Mouse (Mus musculus): ENCODE data around the gene Csnk1e. TPM values are rescaled to one million over a fixed set of nuclear protein-coding genes. Genes with fewer than 3 reads are reported as not detected.

Gene Csnk1e
- polyA plus RNA-seq, 1 experiment from 2014 or later, result 53.9 TPM

GRCm38 (mm10) chr15:79429994-79430393 is 25.4 kb downstream of the Csnk1e start:
- Histone ChIP-seq H3K4me2 (ENCODE audit: low read length) (no peak overlapping the region), H3K4me1 (replicated peaks; ENCODE audit: insufficient read depth, low read length) (peaks cover 6% of the 10 kb centered on the region), H3K36me3 (ENCODE audit: insufficient read depth, low read length) (peaks cover 47% of the 10 kb centered on the region), H3K27ac (no peak overlapping the region), H3K9me3 (replicated peaks; ENCODE audit: low read length) (no peaks in the 10 kb centered on the region), H3K4me3 (replicated peaks; ENCODE audit: low read depth, low read length) (no peak overlapping the region), H3K27me3 (ENCODE audit: insufficient read depth, low read length) (no peaks in the 10 kb centered on the region), H3K9ac (ENCODE audit: low read depth, low read length) (no peak overlapping the region)
- WGBS, result 55% methylated on average over 7 of the region's 9 CpGs
- DNase-seq (ENCODE audit: low spot score), result no peak
- ATAC-seq (replicated peaks; ENCODE audit: low FRiP score, low read depth), result no peak
- TF ChIP-seq CTCF (IDR thresholded peaks at IDR 0.05; ENCODE audit: low read depth), result no peak

- WGBS, result 69% methylated on average over 12 of the region's 12 CpGs
- Histone ChIP-seq H3K27ac (no peak overlapping the region), H3K9me3 (replicated peaks; ENCODE audit: low read length) (no peaks in the 10 kb centered on the region), H3K36me3 (ENCODE audit: insufficient read depth, low read length) (peaks cover 49% of the 10 kb centered on the region), H3K4me3 (replicated peaks; ENCODE audit: low read depth, low read length) (no peak overlapping the region), H3K4me2 (ENCODE audit: low read length) (no peak overlapping the region), H3K27me3 (ENCODE audit: insufficient read depth, low read length) (no peaks in the 10 kb centered on the region), H3K9ac (ENCODE audit: low read depth, low read length) (no peak overlapping the region), H3K4me1 (replicated peaks; ENCODE audit: insufficient read depth, low read length) (peaks cover 4% of the 10 kb centered on the region; the same call in 1 of the 2 replicates)
- ATAC-seq (replicated peaks; ENCODE audit: low FRiP score, low read depth) (no peak), DNase-seq (ENCODE audit: low spot score) (no peak)
- no peak for TF ChIP-seq CTCF (IDR thresholded peaks at IDR 0.05; ENCODE audit: low read depth)
Observed at GRCm38 (mm10) chr15:79429527-79429926, 25.8 kb downstream of the Csnk1e start.

GRCm38 (mm10) chr15:79428616-79429015 is 26.8 kb downstream of the Csnk1e start:
- peaks cover 4% of the 10 kb centered on the region; the same call in 1 of the 2 replicates for H3K4me1 ChIP-seq (replicated peaks; ENCODE audit: insufficient read depth, low read length)
- no peak for TF ChIP-seq CTCF (IDR thresholded peaks at IDR 0.05; ENCODE audit: low read depth)
- no peaks in the 10 kb centered on the region for H3K27me3 ChIP-seq (ENCODE audit: insufficient read depth, low read length)
- 76% methylated on average over 4 of the region's 4 CpGs for WGBS
- ATAC-seq (replicated peaks; ENCODE audit: low FRiP score, low read depth) (no peak), DNase-seq (ENCODE audit: low spot score) (no peak)
- H3K9ac ChIP-seq (ENCODE audit: low read depth, low read length), result no peak overlapping the region
- peaks cover 52% of the 10 kb centered on the region for H3K36me3 ChIP-seq (ENCODE audit: insufficient read depth, low read length)
- H3K4me3 ChIP-seq (replicated peaks; ENCODE audit: low read depth, low read length), result no peak overlapping the region
- no peak overlapping the region for H3K4me2 ChIP-seq (ENCODE audit: low read length)
- H3K9me3 ChIP-seq (replicated peaks; ENCODE audit: low read length), result no peaks in the 10 kb centered on the region
- H3K27ac ChIP-seq, result no peak overlapping the region

GRCm38 (mm10) chr15:79427516-79427915 is 27.9 kb downstream of the Csnk1e start:
- Histone ChIP-seq H3K27me3 (ENCODE audit: insufficient read depth, low read length) (no peaks in the 10 kb centered on the region), H3K27ac (no peak overlapping the region), H3K4me3 (replicated peaks; ENCODE audit: low read depth, low read length) (no peak overlapping the region), H3K36me3 (ENCODE audit: insufficient read depth, low read length) (peaks cover 62% of the 10 kb centered on the region), H3K4me1 (replicated peaks; ENCODE audit: insufficient read depth, low read length) (peaks cover under 1% of the 10 kb centered on the region; the same call in 1 of the 2 replicates), H3K4me2 (ENCODE audit: low read length) (no peak overlapping the region), H3K9me3 (replicated peaks; ENCODE audit: low read length) (no peaks in the 10 kb centered on the region), H3K9ac (ENCODE audit: low read depth, low read length) (no peak overlapping the region)
- no peak for ATAC-seq (replicated peaks; ENCODE audit: low FRiP score, low read depth)
- no peak for TF ChIP-seq CTCF (IDR thresholded peaks at IDR 0.05; ENCODE audit: low read depth)
- no peak for DNase-seq (ENCODE audit: low spot score)
- 81% methylated on average over 6 of the region's 6 CpGs for WGBS

GRCm38 (mm10) chr15:79425516-79425915 is 29.9 kb downstream of the Csnk1e start:
- Histone ChIP-seq H3K27ac (no peak overlapping the region), H3K4me3 (replicated peaks; ENCODE audit: low read depth, low read length) (no peak overlapping the region), H3K36me3 (ENCODE audit: insufficient read depth, low read length) (peaks cover 73% of the 10 kb centered on the region), H3K4me2 (ENCODE audit: low read length) (no peak overlapping the region), H3K27me3 (ENCODE audit: insufficient read depth, low read length) (no peaks in the 10 kb centered on the region), H3K9ac (ENCODE audit: low read depth, low read length) (no peak overlapping the region), H3K9me3 (replicated peaks; ENCODE audit: low read length) (no peaks in the 10 kb centered on the region), H3K4me1 (replicated peaks; ENCODE audit: insufficient read depth, low read length) (no peaks in the 10 kb centered on the region)
- DNase-seq (ENCODE audit: low spot score) (no peak), ATAC-seq (replicated peaks; ENCODE audit: low FRiP score, low read depth) (peak; percentile 34; the same call in 1 of the 2 replicates)
- WGBS, result 68% methylated on average over 11 of the region's 11 CpGs
- no peak for TF ChIP-seq CTCF (IDR thresholded peaks at IDR 0.05; ENCODE audit: low read depth)

- ATAC-seq (replicated peaks; ENCODE audit: low FRiP score, low read depth), result 0 out of 2 replicates have a peak, but pooled peaks have one; percentile 40
- H3K4me1 ChIP-seq (replicated peaks; ENCODE audit: insufficient read depth, low read length), result no peaks in the 10 kb centered on the region
Observed at GRCm38 (mm10) chr15:79424602-79425001, 30.8 kb downstream of the Csnk1e start.

GRCm38 (mm10) chr15:79422715-79423243 is 32.6 kb downstream of the Csnk1e start:
- Histone ChIP-seq H3K36me3 (ENCODE audit: insufficient read depth, low read length) (peaks cover 74% of the 10 kb centered on the region), H3K27ac (no peak overlapping the region), H3K4me2 (ENCODE audit: low read length) (no peak overlapping the region), H3K4me1 (replicated peaks; ENCODE audit: insufficient read depth, low read length) (no peaks in the 10 kb centered on the region), H3K27me3 (ENCODE audit: insufficient read depth, low read length) (no peaks in the 10 kb centered on the region), H3K4me3 (replicated peaks; ENCODE audit: low read depth, low read length) (no peak overlapping the region), H3K9ac (ENCODE audit: low read depth, low read length) (no peak overlapping the region), H3K9me3 (replicated peaks; ENCODE audit: low read length) (no peaks in the 10 kb centered on the region)
- no peak for DNase-seq (ENCODE audit: low spot score)
- WGBS, result 79% methylated on average over 6 of the region's 6 CpGs
- ATAC-seq (replicated peaks; ENCODE audit: low FRiP score, low read depth), result no peak
- TF ChIP-seq CTCF (IDR thresholded peaks at IDR 0.05; ENCODE audit: low read depth), result no peak

More at GRCm38 (mm10) chr15:79424602-79425001, 30.8 kb downstream of the Csnk1e start:
- no peaks in the 10 kb centered on the region for H3K9me3 ChIP-seq (replicated peaks; ENCODE audit: low read length)
- no peak for DNase-seq (ENCODE audit: low spot score)
- H3K4me3 ChIP-seq (replicated peaks; ENCODE audit: low read depth, low read length), result no peak overlapping the region
- 90% methylated on average over 17 of the region's 17 CpGs for WGBS
- peaks cover 80% of the 10 kb centered on the region for H3K36me3 ChIP-seq (ENCODE audit: insufficient read depth, low read length)
- no peak overlapping the region for H3K9ac ChIP-seq (ENCODE audit: low read depth, low read length)
- H3K27me3 ChIP-seq (ENCODE audit: insufficient read depth, low read length), result no peaks in the 10 kb centered on the region
- no peak overlapping the region for H3K27ac ChIP-seq
- TF ChIP-seq CTCF (IDR thresholded peaks at IDR 0.05; ENCODE audit: low read depth), result no peak
- H3K4me2 ChIP-seq (ENCODE audit: low read length), result no peak overlapping the region
